Mouse (Mus musculus): ENCODE results near the gene Prap1. TPM values are rescaled to one million over a fixed set of nuclear protein-coding genes. Genes with fewer than 3 reads are reported as not detected.
"Not testable (repeated sequence)": the region's sequence is repeated elsewhere in the genome, so short reads cannot be mapped to it uniquely, and the experiment has no call there.

The Prap1 gene
- polyA plus RNA-seq, 1 experiment from 2014 or later, result not detected

- H3K36me3 ChIP-seq (ENCODE audit: inconsistent target), result peaks cover 33% of the 10 kb centered on the region
- no peaks in the 10 kb centered on the region for H3K79me2 ChIP-seq (ENCODE audit: inconsistent target)
- WGBS (ENCODE audit: missing documents), result 92% methylated on average over 4 of the region's 4 CpGs
- H3K4me3 ChIP-seq (ENCODE audit: inconsistent target), result no peak overlapping the region
- H3K27ac ChIP-seq, result no peak overlapping the region
These were observed 10.8 kb downstream of the Prap1 start for GRCm38 (mm10) chr7:140104009-140104408.

DNA sequence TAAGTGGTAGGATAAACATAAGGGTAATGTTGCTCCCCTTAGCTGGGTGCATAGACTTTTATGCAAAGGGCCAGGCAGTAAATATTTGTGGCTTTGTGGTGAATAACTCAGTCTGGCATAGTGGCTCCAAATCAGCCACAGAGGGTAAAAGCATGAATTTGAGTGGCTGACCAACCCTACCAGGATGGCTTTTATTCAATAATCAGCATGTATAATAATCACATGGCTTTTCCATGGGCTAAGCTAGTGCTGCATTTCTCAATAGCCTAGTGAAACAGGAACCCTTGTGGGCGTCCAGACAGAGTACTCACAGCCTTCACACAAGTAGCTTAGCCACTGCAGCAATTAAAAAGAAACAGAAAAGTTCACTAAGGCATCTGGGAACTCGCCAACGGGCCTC, 18.7 kb downstream of the Prap1 start:
- Histone ChIP-seq H3K4me3 (ENCODE audit: inconsistent target) (no peak overlapping the region), H3K36me3 (ENCODE audit: inconsistent target) (peaks cover 39% of the 10 kb centered on the region), H3K27ac (peak overlapping the region; percentile 47), H3K79me2 (ENCODE audit: inconsistent target) (peaks cover 20% of the 10 kb centered on the region; the same call in 1 of the 2 replicates)
- 32% methylated on average over 3 of the region's 3 CpGs for WGBS (ENCODE audit: missing documents)

DNA sequence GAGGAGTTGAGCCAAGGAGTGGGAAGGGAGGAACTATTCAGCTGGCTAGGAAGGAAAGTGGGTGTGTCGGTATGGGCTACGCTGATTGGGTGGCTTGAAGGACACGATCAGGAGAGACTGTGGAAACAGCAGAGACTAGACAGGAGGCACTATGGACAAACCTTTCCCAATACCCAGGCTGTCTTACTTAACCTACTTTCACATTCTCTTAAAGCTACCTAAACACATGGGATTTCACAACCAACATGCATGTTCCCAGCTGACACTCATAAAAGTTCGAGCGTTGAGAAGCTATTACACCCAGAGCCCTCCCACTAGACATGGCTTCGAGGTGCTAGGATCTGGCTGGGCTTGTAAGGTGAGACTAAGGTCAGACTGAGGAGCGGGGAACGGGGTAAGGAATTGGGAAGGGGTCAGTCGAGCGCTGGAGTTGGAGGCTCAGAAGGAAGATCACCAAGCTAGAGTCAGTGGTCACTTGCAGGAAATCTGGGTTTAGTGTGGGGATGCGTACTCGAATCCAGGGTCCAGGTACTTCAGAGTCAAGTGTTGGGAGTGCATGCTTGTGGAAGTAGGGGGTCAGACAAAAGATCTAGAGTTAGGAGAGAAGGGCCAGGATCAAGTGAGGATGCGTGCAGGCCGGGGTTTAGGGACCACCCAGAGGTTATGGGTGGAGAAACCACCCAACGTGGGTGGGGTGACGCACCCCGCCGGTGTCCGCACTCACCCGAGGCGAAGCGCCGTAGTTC, 22.6 kb downstream of the Prap1 start, which contains the start of gene Paox:
Paox (plus strand) TSS at position 217 of the 746 bp plus-strand sequence.
- H3K4me3 ChIP-seq (ENCODE audit: inconsistent target), result peak within 1 kb of the TSS; percentile 92

GRCm38 (mm10) chr7:140116329-140117054, 23.3 kb downstream of the Prap1 start, which contains the start of gene Echs1:
Gene Echs1, minus strand, starts transcription at chr7:140116476.
- Histone ChIP-seq H3K27ac (peak within 1 kb of the TSS; percentile 87), H3K4me3 (ENCODE audit: inconsistent target) (peak within 1 kb of the TSS; percentile 92), H3K79me2 (ENCODE audit: inconsistent target) (peaks cover 20% of the 10 kb centered on the region; the same call in 1 of the 2 replicates), H3K36me3 (ENCODE audit: inconsistent target) (no peaks in the 10 kb centered on the region)
- 5% methylated on average over 25 of the region's 28 CpGs for WGBS (ENCODE audit: missing documents)

More for the DNA sequence above, 22.6 kb downstream of the Prap1 start, which contains the start of gene Paox:
- H3K79me2 ChIP-seq (ENCODE audit: inconsistent target), result peaks cover 20% of the 10 kb centered on the region; the same call in 1 of the 2 replicates
- WGBS (ENCODE audit: missing documents), result under 1% methylated on average over 23 of the region's 23 CpGs
- H3K36me3 ChIP-seq (ENCODE audit: inconsistent target), result peaks cover 4% of the 10 kb centered on the region; the same call in 1 of the 2 replicates
- H3K27ac ChIP-seq, result peak within 1 kb of the TSS; percentile 87

DNA sequence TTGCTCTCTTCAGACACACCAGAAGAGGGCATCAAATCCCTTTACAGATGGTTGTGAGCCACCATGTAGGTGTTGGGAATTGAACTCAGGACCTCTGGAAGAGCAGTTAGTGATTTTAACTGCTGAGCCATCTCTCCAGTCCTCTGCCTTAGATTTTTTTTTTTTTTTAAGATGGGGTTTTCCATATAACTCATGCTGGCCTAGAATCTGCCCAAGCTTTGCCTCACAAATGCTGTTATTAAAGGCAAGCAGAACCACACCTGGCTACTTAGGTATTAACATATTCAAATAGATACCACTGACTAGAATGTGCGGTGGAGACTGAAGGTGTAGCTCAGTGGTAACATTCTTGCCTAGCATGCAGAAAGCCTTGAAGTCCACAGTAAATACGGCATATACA, 27.3 kb downstream of the Prap1 start:
- WGBS (ENCODE audit: missing documents), result 90% methylated on average over 2 of the region's 2 CpGs
- H3K79me2 ChIP-seq (ENCODE audit: inconsistent target), result peaks cover 6% of the 10 kb centered on the region; the same call in 1 of the 2 replicates
- no peak overlapping the region for H3K4me3 ChIP-seq (ENCODE audit: inconsistent target)
- no peaks in the 10 kb centered on the region for H3K36me3 ChIP-seq (ENCODE audit: inconsistent target)
- no peak overlapping the region for H3K27ac ChIP-seq

DNA sequence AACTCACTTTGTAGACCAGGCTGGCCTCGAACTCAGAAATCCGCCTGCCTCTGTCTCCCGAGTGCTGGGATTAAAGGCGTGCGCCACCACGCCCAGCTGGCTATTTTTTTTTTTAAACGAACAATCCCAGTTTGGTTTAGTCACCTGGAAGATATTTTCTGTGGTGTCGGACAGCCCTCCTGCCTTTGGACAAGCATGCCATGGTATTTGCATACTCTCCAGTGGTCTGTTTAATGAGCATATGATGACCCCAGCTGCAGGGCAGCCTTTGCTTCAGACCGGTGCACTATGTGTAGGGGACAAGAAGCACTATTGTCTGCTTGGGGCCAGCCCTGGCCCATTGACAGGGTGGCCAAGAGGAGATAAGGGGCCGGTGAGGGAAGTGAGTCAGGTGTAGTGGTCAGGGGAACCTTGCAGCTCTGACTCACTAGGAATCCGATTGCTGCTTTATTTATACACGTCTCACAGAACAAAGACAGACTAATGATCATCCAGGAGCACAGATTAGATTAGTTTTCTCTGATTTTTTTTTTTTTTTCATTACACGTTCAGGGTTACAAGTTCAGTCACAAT, 28.2 kb downstream of the Prap1 start:
- H3K36me3 ChIP-seq (ENCODE audit: inconsistent target), result no peaks in the 10 kb centered on the region
- WGBS (ENCODE audit: missing documents), result 77% methylated on average over 10 of the region's 13 CpGs
- no peak overlapping the region for H3K4me3 ChIP-seq (ENCODE audit: inconsistent target)
- H3K79me2 ChIP-seq (ENCODE audit: inconsistent target), result peaks cover 7% of the 10 kb centered on the region; the same call in 1 of the 2 replicates
- H3K27ac ChIP-seq, result no peak overlapping the region

DNA sequence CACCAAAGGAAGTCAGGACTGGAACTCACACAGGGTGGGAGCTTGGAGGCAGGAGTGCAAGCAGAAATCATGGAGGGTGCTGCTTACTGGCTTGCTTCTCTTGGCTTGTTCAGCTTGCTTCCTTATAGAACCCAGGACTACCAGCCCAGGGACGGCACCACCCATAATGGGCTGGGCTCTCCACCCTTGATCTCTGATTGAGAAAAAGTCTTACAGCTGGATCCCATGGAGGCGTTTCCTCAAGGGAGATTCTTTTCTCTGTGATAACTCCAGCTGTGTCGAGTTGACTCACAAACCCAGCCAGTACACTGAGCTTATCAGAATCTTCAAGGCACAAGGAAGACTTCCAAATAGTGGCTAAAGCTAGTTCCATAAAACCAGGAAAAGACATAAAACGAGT, 29.6 kb downstream of the Prap1 start:
- no peaks in the 10 kb centered on the region for H3K36me3 ChIP-seq (ENCODE audit: inconsistent target)
- no peak overlapping the region for H3K4me3 ChIP-seq (ENCODE audit: inconsistent target)
- 65% methylated on average over 4 of the region's 4 CpGs for WGBS (ENCODE audit: missing documents)
- no peak overlapping the region for H3K27ac ChIP-seq
- peaks cover 14% of the 10 kb centered on the region; the same call in 1 of the 2 replicates for H3K79me2 ChIP-seq (ENCODE audit: inconsistent target)

DNA sequence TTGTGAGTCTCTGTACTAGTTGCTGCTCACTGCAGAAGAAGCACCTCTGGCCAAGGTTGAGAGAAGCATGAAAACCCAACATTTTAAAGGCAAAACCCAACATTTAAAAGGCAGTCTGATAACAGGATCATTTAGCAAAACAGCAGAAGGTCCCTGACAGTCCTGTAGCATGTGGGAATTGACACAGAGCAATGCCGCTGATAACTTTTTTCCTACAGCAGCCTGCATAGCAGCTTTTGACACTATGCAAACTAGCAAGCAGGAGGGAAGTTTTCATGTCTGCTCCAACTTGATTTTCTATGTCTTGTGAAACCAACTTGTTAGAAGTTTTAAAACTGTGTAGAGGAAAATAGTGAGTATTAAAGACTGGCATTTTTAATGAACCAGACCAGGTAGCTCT, 31.2 kb downstream of the Prap1 start:
- Histone ChIP-seq H3K79me2 (ENCODE audit: inconsistent target) (peaks cover 25% of the 10 kb centered on the region; the same call in 1 of the 2 replicates), H3K4me3 (ENCODE audit: inconsistent target) (no peak overlapping the region), H3K27ac (no peak overlapping the region), H3K36me3 (ENCODE audit: inconsistent target) (peaks cover 2% of the 10 kb centered on the region; the same call in 1 of the 2 replicates)
- 100% methylated on average over 1 of the region's 1 CpGs for WGBS (ENCODE audit: missing documents)

- Histone ChIP-seq H3K79me2 (ENCODE audit: inconsistent target) (peaks cover 30% of the 10 kb centered on the region; the same call in 1 of the 2 replicates), H3K36me3 (ENCODE audit: inconsistent target) (peaks cover 13% of the 10 kb centered on the region), H3K27ac (peak overlapping the region; percentile 78), H3K4me3 (ENCODE audit: inconsistent target) (peak overlapping the region; percentile 72)
- 3% methylated on average over 34 of the region's 40 CpGs for WGBS (ENCODE audit: missing documents)
These were observed 32.3 kb downstream of the Prap1 start for GRCm38 (mm10) chr7:140125278-140126021.

- Histone ChIP-seq H3K27ac (peak overlapping the region; percentile 78), H3K36me3 (ENCODE audit: inconsistent target) (peaks cover 17% of the 10 kb centered on the region), H3K4me3 (ENCODE audit: inconsistent target) (peak overlapping the region; percentile 72), H3K79me2 (ENCODE audit: inconsistent target) (peaks cover 30% of the 10 kb centered on the region; the same call in 1 of the 2 replicates)
- 4% methylated on average over 5 of the region's 5 CpGs for WGBS (ENCODE audit: missing documents)
These were observed 32.8 kb downstream of the Prap1 start for GRCm38 (mm10) chr7:140126022-140126350.

- Histone ChIP-seq H3K79me2 (ENCODE audit: inconsistent target) (peaks cover 30% of the 10 kb centered on the region; the same call in 1 of the 2 replicates), H3K36me3 (ENCODE audit: inconsistent target) (peaks cover 17% of the 10 kb centered on the region), H3K4me3 (ENCODE audit: inconsistent target) (peak overlapping the region; percentile 26), H3K27ac (peak overlapping the region; percentile 94)
- 32% methylated on average over 3 of the region's 3 CpGs for WGBS (ENCODE audit: missing documents)
These were observed 33.7 kb downstream of the Prap1 start for GRCm38 (mm10) chr7:140126934-140127333.

DNA sequence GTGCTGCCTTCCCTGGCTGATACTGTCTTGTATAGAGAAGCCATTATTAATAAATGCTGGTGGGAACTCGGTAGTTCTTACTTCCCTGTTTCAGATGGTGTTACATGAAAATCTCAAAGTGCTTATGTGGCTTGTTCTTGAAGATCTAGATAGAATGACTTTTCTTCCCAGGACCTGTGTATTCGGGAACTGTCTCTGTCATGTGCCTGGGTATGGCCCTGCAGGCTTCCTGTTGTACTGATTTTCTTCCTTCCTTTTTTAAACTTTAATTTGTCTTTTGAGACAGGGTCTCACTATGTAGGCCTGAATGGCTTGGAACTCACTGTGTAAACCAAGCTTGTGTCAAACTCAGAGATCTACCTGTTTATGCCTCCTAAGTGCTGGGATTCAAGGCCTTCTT, 34.7 kb downstream of the Prap1 start:
- Histone ChIP-seq H3K36me3 (ENCODE audit: inconsistent target) (peaks cover 17% of the 10 kb centered on the region), H3K79me2 (ENCODE audit: inconsistent target) (peaks cover 30% of the 10 kb centered on the region; the same call in 1 of the 2 replicates), H3K27ac (peak overlapping the region; percentile 94), H3K4me3 (ENCODE audit: inconsistent target) (no peak overlapping the region; the same call in 1 of the 2 replicates)
- 0% methylated on average over 2 of the region's 2 CpGs for WGBS (ENCODE audit: missing documents)

GRCm38 (mm10) chr7:140132184-140132583, 39.0 kb downstream of the Prap1 start:
- Histone ChIP-seq H3K79me2 (ENCODE audit: inconsistent target) (peaks cover 17% of the 10 kb centered on the region; the same call in 1 of the 2 replicates), H3K36me3 (ENCODE audit: inconsistent target) (peaks cover 17% of the 10 kb centered on the region)
- 41% methylated on average over 5 of the region's 7 CpGs for WGBS (ENCODE audit: missing documents)
- not testable (repeated sequence) for H3K4me3 ChIP-seq (ENCODE audit: inconsistent target); H3K27ac ChIP-seq

DNA sequence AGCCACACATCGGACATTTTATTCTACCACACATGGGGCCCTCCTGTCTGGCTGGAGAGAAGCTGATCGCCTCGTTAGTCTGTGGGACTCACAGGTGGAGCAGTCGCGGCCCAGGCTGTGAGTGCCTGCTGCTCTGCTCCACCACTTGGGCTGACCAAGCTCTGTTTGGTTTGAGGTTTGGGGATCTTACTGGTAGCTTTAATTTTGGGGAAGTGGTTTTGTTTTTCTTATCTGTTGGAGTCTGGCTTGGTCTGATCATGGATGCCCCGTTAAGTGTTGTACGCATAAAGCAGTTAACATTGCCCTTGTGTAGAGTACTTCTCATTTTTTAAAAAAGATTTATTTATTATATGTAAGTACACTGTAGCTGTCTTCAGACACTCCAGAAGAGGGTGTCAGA, 40.8 kb downstream of the Prap1 start:
- WGBS (ENCODE audit: missing documents), result 29% methylated on average over 2 of the region's 7 CpGs
- H3K27ac ChIP-seq; H3K79me2 ChIP-seq (ENCODE audit: inconsistent target); H3K4me3 ChIP-seq (ENCODE audit: inconsistent target): not testable (repeated sequence)
- peaks cover 17% of the 10 kb centered on the region for H3K36me3 ChIP-seq (ENCODE audit: inconsistent target)
